ENCODE assay signal across 21 mouse cellular contexts in genomic region chr16:43625956-43626355, GRCm38 (mm10). TPM values are rescaled to one million over a fixed set of nuclear protein-coding genes. Genes with fewer than 3 reads are reported as not detected.
DNase-seq lines count a peak whose midpoint lies in the region; ATAC-seq lines count a peak whose summit lies in the region.
"Had no signal": no experiment of that assay in that cellular context is flagged by ENCODE, and none has a peak within 500 bp of the region (broad histone marks: within the 10 kb centered on the region; RNA-seq: fewer than 3 reads in every experiment).

No protein-coding gene starts in this region.

- no peak overlapping the region for H3K9ac ChIP-seq in heart, embryonic 15.5 days
- H3K9ac ChIP-seq: embryonic facial prominence, embryonic 15.5 days; limb, embryonic 15.5 days had no signal

- H3K4me1 ChIP-seq in heart, embryonic 15.5 days (replicated peaks) = peaks cover 9% of the 10 kb centered on the region; the same call in 1 of the 2 replicates

- no peak overlapping the region for H3K4me2 ChIP-seq in heart, embryonic 15.5 days
- H3K4me2 ChIP-seq: embryonic facial prominence, embryonic 15.5 days; limb, embryonic 15.5 days had no signal

- no peak for DNase-seq in heart, postnatal 4 days
- peak; percentile 52 for DNase-seq in testis, postnatal 14 days (ENCODE audit: low spot score)
- no peak for DNase-seq in testis, postnatal 10 days (ENCODE audit: low spot score)
- DNase-seq in left cerebral cortex, adult 9 months (ENCODE audit: low spot score in 2 of 2) = peak; percentile 16 to 68
- peak; percentile 75 for DNase-seq in telencephalon, adult 2 months (ENCODE audit: low read depth, low spot score)
- DNase-seq in lung, postnatal 10 days = no peak
- DNase-seq: adrenal gland, postnatal 25 days; cerebellum, adult 9-11 months; lung, adult 18-20 months; lung, postnatal 4 days; midbrain, embryonic 14.5 days; thymus, postnatal 4 days had no signal

- no peak for ATAC-seq in heart, embryonic 15.5 days (replicated peaks; ENCODE audit: insufficient number of reproducible peaks, insufficient read depth, low FRiP score, low read depth)
- no peak for ATAC-seq in erythroid progenitor cell, adult 5-6 weeks (replicated peaks; ENCODE audit: low FRiP score, poor library complexity, severe bottlenecking)
- ATAC-seq: forebrain, embryonic 14.5 days had no signal

- H3K9me3 ChIP-seq in heart, embryonic 15.5 days (replicated peaks) = no peaks in the 10 kb centered on the region
- H3K9me3 ChIP-seq: embryonic facial prominence, embryonic 15.5 days; limb, embryonic 15.5 days had no signal

- no peak overlapping the region for H3K4me3 ChIP-seq in heart, embryonic 15.5 days
- H3K4me3 ChIP-seq: embryonic facial prominence, embryonic 15.5 days; limb, embryonic 15.5 days had no signal

- H3K36me3 ChIP-seq in heart, embryonic 15.5 days = no peaks in the 10 kb centered on the region
- H3K36me3 ChIP-seq: embryonic facial prominence, embryonic 15.5 days; limb, embryonic 15.5 days had no signal

- 0 out of 2 replicates have a peak overlapping the region, but pooled peaks have one; percentile 38 for H3K27ac ChIP-seq in heart, embryonic 15.5 days

- no peaks in the 10 kb centered on the region for H3K27me3 ChIP-seq in heart, embryonic 15.5 days
- H3K27me3 ChIP-seq: embryonic facial prominence, embryonic 15.5 days; limb, embryonic 15.5 days had no signal

- 85% methylated on average over 5 of the region's 5 CpGs for WGBS in heart, embryonic 15.5 days

RNA-seq across cellular contexts. Expression of gene Tigit, which starts 38.0 kb away (rescaled TPM):
- polyA plus RNA-seq in heart, embryonic 15.5 days (2015; fragmentation: Nextera tagmentation; extraction: Ambion mirVana) = not detected in 2 replicates
- not detected for total RNA-seq in heart, postnatal 4 days (2021)
- 3.4 TPM in 1 of 2 replicates, not detected in the other for total RNA-seq in erythroid progenitor cell, adult 5-6 weeks (2015; ENCODE audit: low replicate concordance)
- total RNA-seq in erythroid progenitor cell, adult 5-6 weeks (2017; ENCODE audit: low replicate concordance) = not detected in 2 replicates
- total RNA-seq: adrenal gland, postnatal 25 days; gastrocnemius, postnatal 4 days; hematopoietic stem cell, adult 5-6 weeks had no signal
- polyA plus RNA-seq: forebrain, embryonic 14.5 days; kidney, embryonic 14.5 days; limb, embryonic 15.5 days; midbrain, embryonic 14.5 days; stomach, embryonic 16.5 days had no signal

Comparison
In these comparisons a context has a peak if more than half of its experiments do, and no peak if none do; other contexts are left out.
1. DNase-seq: peak in testis, postnatal 14 days (single experiment), left cerebral cortex, adult 9 months (2 of 2) and telencephalon, adult 2 months (single experiment); none in heart, postnatal 4 days (single experiment), testis, postnatal 10 days (single experiment) and lung, postnatal 10 days (single experiment).